Mouse (Mus musculus): ENCODE measurements around the gene Id1.

The Id1 gene

GRCm38 (mm10) chr2:152723651-152724331, 12.3 kb upstream of the Id1 start:
- DNase-seq (ENCODE audit: low read depth, low spot score): peak; percentile 55

- no peak for DNase-seq (ENCODE audit: low read depth, low spot score)
Observed at GRCm38 (mm10) chr2:152724332-152724723, 11.7 kb upstream of the Id1 start.

- peak; percentile 10 for DNase-seq (ENCODE audit: low read depth, low spot score)
Observed at GRCm38 (mm10) chr2:152725178-152725750, 10.8 kb upstream of the Id1 start.

- peak; percentile 40 for DNase-seq (ENCODE audit: low read depth, low spot score)
Observed at GRCm38 (mm10) chr2:152726213-152726612, 9.8 kb upstream of the Id1 start.

- DNase-seq (ENCODE audit: low read depth, low spot score): peak; percentile 78
Observed at GRCm38 (mm10) chr2:152726751-152727335, 9.2 kb upstream of the Id1 start.

- peak; percentile 65 for DNase-seq (ENCODE audit: low read depth, low spot score)
Observed at GRCm38 (mm10) chr2:152727795-152728510, 8.1 kb upstream of the Id1 start.

- no peak for DNase-seq (ENCODE audit: low read depth, low spot score)
Observed at GRCm38 (mm10) chr2:152728594-152728993, 7.5 kb upstream of the Id1 start.

GRCm38 (mm10) chr2:152729013-152729635, 6.9 kb upstream of the Id1 start:
- peak; percentile 51 for DNase-seq (ENCODE audit: low read depth, low spot score)

- DNase-seq (ENCODE audit: low read depth, low spot score): peak; percentile 23
Observed at GRCm38 (mm10) chr2:152729636-152730020, 6.4 kb upstream of the Id1 start.

- DNase-seq (ENCODE audit: low read depth, low spot score): no peak
Observed at GRCm38 (mm10) chr2:152733201-152733600, 2.9 kb upstream of the Id1 start.

GRCm38 (mm10) chr2:152734501-152734900, 1.6 kb upstream of the Id1 start:
- no peak for DNase-seq (ENCODE audit: low read depth, low spot score)

- DNase-seq (ENCODE audit: low read depth, low spot score): peak; percentile 92
Observed at GRCm38 (mm10) chr2:152734984-152735383, 1.1 kb upstream of the Id1 start.

- DNase-seq (ENCODE audit: low read depth, low spot score): peak; percentile 39
Observed at GRCm38 (mm10) chr2:152736748-152737147, 697 bp downstream of the Id1 start.

GRCm38 (mm10) chr2:152737306-152738221, 1.5 kb downstream of the Id1 start:
- DNase-seq (ENCODE audit: low read depth, low spot score): peak; percentile 26

- DNase-seq (ENCODE audit: low read depth, low spot score): no peak
Observed at GRCm38 (mm10) chr2:152738341-152738740, 2.3 kb downstream of the Id1 start.

GRCm38 (mm10) chr2:152739031-152739841, 3.2 kb downstream of the Id1 start:
- DNase-seq (ENCODE audit: low read depth, low spot score): peak; percentile 77

GRCm38 (mm10) chr2:152739842-152740260, 3.8 kb downstream of the Id1 start:
- DNase-seq (ENCODE audit: low read depth, low spot score): peak; percentile 44

GRCm38 (mm10) chr2:152740490-152740889, 4.4 kb downstream of the Id1 start:
- no peak for DNase-seq (ENCODE audit: low read depth, low spot score)

- peak; percentile 86 for DNase-seq (ENCODE audit: low read depth, low spot score)
Observed at GRCm38 (mm10) chr2:152741153-152742041, 5.3 kb downstream of the Id1 start.

Data from ZHBTc4 (cell line).